Mouse (Mus musculus) gonadal fat pad, adult 2 months (tissue): ENCODE data around the gene Acbd3. TPM values are rescaled to one million over a fixed set of nuclear protein-coding genes. Genes with fewer than 3 reads are reported as not detected.

Experiments
- DNase-seq: peaks from one replicate; pipeline ENCODE4 v3.0.0-alpha.2; 2012; ENCODE audit warnings: low read depth
- polyA plus RNA-seq: library from polyadenylated mRNA; depleted of rRNA; stranded (reverse); fragments of >200 nt; gene quantifications from 2 replicates; pipeline ENCODE4 v1.2.3, GENCODE M21; 2012; rRNA removed

The Acbd3 gene
- 19.2 and 22.4 TPM in 2 replicates for polyA plus RNA-seq

GRCm38 (mm10) chr1:180725704-180726179 is at the start of gene Acbd3:
Gene Acbd3, plus strand, starts transcription at chr1:180726043.
- DNase-seq: peak; percentile 36

DNA sequence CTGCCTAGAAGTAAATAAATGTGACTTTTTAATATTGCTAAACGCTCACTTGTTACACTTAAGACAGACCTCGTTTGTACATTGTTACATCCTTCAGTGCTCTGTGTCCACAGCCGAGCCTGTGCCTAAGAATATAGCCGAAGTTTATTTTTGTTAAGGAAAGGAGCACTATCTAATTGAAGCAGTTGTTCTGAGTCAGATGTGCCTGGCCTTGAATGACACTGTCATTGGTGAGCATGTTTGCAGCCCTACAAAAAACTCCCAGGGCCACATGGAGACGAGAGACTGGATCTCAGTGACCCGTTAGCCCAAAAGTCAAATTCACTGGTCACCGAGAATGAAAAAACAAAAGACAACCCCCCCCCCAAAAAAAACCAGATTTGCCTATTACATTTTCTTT is 34.6 kb upstream of the Acbd3 start:
- no peak for DNase-seq

- no peak for DNase-seq
Measured at GRCm38 (mm10) chr1:180696626-180697352, 29.1 kb upstream of the Acbd3 start, which contains the start of gene Mixl1. Gene Mixl1, minus strand, starts transcription at chr1:180697034.

DNA sequence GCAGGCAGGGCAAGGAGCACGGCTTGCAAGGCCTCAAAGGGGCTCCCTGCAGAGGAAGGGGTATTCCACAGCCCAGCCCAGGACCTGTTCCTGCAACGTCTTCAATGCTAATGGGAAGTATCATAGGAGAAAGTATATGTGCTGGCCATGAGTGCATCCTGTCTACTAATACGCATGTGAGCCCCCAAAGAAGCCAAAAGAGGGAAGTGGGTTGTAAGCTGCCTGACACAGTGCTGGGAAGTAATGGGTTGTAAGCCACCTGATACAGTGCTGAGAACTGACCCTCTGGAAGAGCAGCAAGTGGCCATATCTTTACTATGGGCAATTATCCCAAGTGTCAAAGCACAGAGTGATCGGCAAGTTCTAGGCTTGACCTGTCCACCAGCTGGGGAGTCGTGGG is 27.8 kb upstream of the Acbd3 start:
- DNase-seq: no peak

- DNase-seq: no peak
Measured at GRCm38 (mm10) chr1:180703400-180703799, 22.4 kb upstream of the Acbd3 start.

DNA sequence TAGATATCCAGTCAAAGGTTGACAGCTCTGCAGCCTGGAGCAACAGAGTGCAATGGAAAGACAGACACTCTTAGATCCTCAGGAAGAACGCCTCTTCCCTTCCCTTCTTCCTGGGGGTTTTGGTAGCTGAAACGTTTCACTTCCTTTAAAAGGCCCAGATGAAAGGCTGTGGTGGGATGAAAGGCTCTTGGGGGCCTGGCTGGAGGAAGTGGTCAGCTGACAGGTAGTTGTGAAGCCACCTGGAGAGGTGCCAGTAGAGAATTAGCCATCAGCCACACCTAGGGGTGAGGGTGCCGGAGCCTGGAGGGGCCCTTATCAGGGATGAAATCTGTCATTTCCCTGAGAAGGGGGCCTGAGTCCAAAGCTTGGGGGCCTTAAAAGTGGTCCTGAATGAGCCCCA is 18.5 kb upstream of the Acbd3 start:
- DNase-seq: no peak

GRCm38 (mm10) chr1:180707813-180708212 is 18.0 kb upstream of the Acbd3 start:
- no peak for DNase-seq

- no peak for DNase-seq
Measured at GRCm38 (mm10) chr1:180708935-180709776, 16.7 kb upstream of the Acbd3 start.

GRCm38 (mm10) chr1:180718756-180719155 is 7.1 kb upstream of the Acbd3 start:
- DNase-seq: no peak

- no peak for DNase-seq
Measured at GRCm38 (mm10) chr1:180719483-180719882, 6.4 kb upstream of the Acbd3 start.

GRCm38 (mm10) chr1:180719951-180720689 is 5.7 kb upstream of the Acbd3 start:
- DNase-seq: no peak

DNA sequence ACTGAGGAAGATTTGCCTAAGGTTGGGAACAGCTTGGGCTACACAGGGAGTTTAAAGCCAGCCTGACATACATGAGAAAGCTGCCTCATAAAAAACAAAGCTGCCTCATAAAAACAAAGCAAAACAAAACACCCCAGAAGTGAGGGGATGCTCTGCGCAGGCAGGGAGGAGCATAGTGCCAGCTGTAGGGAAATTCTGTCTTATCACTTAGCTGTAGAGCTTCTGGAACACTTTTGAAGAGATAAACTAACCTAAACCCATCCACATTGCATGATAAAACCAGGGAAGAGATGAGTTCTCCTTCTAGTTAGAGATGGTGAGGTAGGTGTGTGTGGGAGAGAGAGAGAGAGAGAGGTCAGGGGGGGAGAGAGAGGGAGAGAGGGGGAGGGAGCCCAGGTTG is 3.2 kb upstream of the Acbd3 start:
- DNase-seq: no peak

GRCm38 (mm10) chr1:180723701-180724238 is 2.1 kb upstream of the Acbd3 start:
- DNase-seq: no peak

DNA sequence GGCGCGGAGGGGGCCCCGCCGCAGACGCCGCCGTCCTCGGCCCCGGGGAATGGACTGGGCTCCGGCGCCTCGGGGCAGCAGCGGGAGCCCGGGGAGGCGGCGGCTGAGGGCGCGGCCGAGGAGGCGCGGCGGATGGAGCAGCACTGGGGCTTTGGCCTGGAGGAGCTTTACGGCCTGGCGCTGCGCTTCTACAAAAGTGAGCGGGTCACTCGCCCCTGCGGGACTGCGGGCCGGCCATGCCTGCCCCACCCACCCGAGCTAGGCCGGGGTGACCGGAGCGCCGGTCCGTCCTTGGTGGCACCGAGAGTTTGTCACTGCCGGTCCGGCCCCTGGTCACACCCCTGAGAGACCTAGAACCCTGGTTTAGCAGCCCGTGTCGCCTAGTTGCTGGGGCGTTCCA is 340 bp downstream of the Acbd3 start:
- DNase-seq: no peak

- no peak for DNase-seq
Measured at GRCm38 (mm10) chr1:180729231-180729630, 3.4 kb downstream of the Acbd3 start.

DNA sequence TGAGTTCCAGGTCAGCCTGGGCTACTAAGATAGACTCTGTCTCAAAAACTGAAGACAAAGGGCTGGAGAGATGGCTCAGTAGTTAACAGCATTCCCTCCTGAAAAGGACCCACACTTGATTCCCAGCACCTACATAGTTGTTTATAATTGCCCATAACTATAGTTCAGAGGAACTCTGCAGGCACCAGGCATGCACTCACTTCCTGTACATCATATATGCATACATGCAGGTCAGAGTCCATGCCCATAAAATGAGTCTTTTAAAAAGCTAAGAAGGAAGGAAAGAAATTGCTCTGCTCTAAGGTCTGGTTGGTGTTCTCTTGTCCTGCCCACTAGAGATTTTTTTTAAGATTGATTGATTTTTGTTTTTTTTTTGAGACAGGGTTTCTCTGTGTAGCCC is 22.0 kb downstream of the Acbd3 start:
- DNase-seq: no peak

GRCm38 (mm10) chr1:180752115-180752514 is 26.3 kb downstream of the Acbd3 start:
- DNase-seq: no peak

DNA sequence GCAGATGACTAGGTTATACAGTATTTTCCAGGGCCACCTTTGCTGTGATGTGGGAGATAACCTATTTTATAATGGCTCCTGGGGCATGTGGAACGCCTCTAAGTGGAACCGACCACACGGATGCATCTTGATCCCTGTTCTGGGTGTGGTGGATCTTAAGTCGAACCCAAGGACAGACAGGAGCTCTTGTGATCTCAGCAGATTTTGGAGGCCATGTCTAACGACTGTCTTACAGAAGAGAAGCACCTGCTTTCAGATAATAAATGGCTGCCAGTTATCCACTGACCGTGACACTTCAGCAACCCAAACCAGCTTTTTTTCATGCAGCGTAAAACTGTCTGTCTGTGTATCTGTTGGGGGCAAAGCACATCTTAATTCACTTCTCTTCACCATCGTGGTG is 28.5 kb downstream of the Acbd3 start:
- no peak for DNase-seq

GRCm38 (mm10) chr1:180756711-180757110 is 30.9 kb downstream of the Acbd3 start:
- DNase-seq: no peak

GRCm38 (mm10) chr1:180757252-180757955 is 31.6 kb downstream of the Acbd3 start:
- no peak for DNase-seq

- DNase-seq: no peak
Measured at GRCm38 (mm10) chr1:180757956-180758520, 32.2 kb downstream of the Acbd3 start.
